Mouse (Mus musculus) forebrain, embryonic 11.5 days (tissue): ENCODE results near the gene Pradc1. TPM values are rescaled to one million over a fixed set of nuclear protein-coding genes. Genes with fewer than 3 reads are reported as not detected.
A peak's percentile ranks its signal among the peaks of the same experiment; 100 is the strongest.

Experiments
- ATAC-seq: fragments of 200-750 bp; cut with Nextera tagmentation; replicated peaks from 2 replicates; pipeline ENCODE4 v1.8.0; 2017; ENCODE audit warnings: moderate TSS enrichment; ENCODE audit not compliant: low FRiP score
- DNase-seq: peaks from one replicate; pipeline ENCODE4 v3.0.0-alpha.2; 2017; ENCODE audit warnings: low spot score
- H3K27ac ChIP-seq: fragments of 300-500 bp; sonication (generic); 2 replicates; pipeline ENCODE4 v1.5.1; 2014; ENCODE audit warnings: low read depth, low read length
- H3K27me3 ChIP-seq: fragments of 300-500 bp; sonication (generic); 2 replicates; pipeline ENCODE4 v1.6.1; 2014; ENCODE audit warnings: mild to moderate bottlenecking, low read length, mixed read lengths; ENCODE audit not compliant: control insufficient read depth, insufficient read depth
- H3K36me3 ChIP-seq: fragments of 300-500 bp; sonication (generic); 2 replicates; pipeline ENCODE4 v1.6.1; 2014; ENCODE audit warnings: mild to moderate bottlenecking, low read length, moderate library complexity, mixed read lengths; ENCODE audit not compliant: control insufficient read depth, insufficient read depth
- H3K4me1 ChIP-seq: fragments of 300-500 bp; sonication (generic); replicated peaks from 2 replicates; pipeline ENCODE4 v1.6.1; 2014; ENCODE audit warnings: low read length, mixed read lengths; ENCODE audit not compliant: control insufficient read depth, insufficient read depth
- H3K4me2 ChIP-seq: fragments of 300-500 bp; sonication (generic); 2 replicates; pipeline ENCODE4 v1.6.1; 2014; ENCODE audit warnings: low read depth, mild to moderate bottlenecking, low read length, moderate library complexity, mixed read lengths; ENCODE audit not compliant: severe bottlenecking
- H3K4me3 ChIP-seq: fragments of 300-500 bp; sonication (generic); 2 replicates; pipeline ENCODE4 v1.5.1; 2014; ENCODE audit warnings: low read depth, low read length
- H3K9ac ChIP-seq: fragments of 300-500 bp; sonication (generic); 2 replicates; pipeline ENCODE4 v1.6.1; 2014; ENCODE audit warnings: low read length
- H3K9me3 ChIP-seq: fragments of 300-500 bp; sonication (generic); 2 replicates; pipeline ENCODE4 v1.6.1; 2016; ENCODE audit warnings: low read length, mixed read lengths; ENCODE audit not compliant: control insufficient read depth
- whole genome bisulfite sequencing: fragments of 180-500 bp; shearing (Covaris S2); extraction: QIAGEN DNeasy Blood & Tissue Kit; methylation state at CpG from one replicate; pipeline ENCODE4 v1.1.7; 2014; 5-methylcytosine and 5-hydroxymethylcytosine counted together
- polyA plus RNA-seq: library from polyadenylated mRNA; unstranded; fragments of >200 nt; fragmentation: Nextera tagmentation; extraction: Ambion mirVana; gene quantifications from 2 replicates; pipeline ENCODE4 v1.2.1, GENCODE M21; 2014

The Pradc1 gene
- polyA plus RNA-seq, 1 experiment from 2014 or later: 27.5 TPM

DNA sequence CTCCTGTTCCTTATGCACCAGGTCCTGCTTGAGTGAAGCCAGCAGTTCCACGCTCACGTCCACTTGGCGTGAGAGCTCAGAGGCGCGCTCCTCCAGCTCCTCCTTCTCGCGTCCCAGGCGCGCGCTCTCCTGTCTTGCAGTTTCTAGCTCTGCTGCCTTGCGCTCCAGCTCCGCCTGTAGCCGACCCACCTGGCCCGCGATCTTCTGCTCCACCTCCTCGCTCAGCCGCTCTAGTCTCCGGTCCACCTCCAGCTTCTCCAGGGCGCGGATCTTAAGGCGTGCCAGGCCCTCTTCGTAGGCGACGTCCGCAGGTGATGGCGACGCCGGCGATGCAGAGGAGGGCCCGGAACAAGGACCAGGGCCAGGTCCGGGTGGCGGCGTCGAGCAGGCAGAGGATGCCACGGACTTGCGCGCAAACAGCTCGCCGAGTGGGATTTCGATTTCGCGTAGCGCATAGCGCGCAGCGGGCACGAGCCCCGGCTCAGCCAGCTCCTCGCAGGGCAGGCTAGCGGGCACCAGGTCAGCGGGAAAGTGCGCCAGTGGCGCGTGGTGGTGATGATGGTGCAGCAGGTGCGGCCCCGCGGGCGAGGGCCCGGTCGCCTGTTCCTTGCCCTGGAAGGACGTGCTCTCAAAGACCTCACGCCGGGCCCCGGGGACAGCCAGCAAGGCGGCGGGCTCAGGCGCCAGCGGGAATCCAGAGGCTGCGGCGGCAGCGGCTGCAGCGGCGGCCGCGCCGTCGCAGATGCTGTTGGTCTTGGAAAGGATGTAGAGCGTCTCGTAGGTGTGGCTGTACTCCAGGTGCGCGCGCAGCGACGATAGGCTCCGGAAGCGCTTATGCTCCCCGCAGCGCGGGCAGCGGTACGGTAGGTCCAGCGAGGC is 32.3 kb upstream of the Pradc1 start:
- H3K4me2 ChIP-seq: peak overlapping the region; percentile 44
- 4% methylated on average over 92 of the region's 92 CpGs for WGBS
- H3K4me3 ChIP-seq: peak overlapping the region; percentile 24
- H3K9me3 ChIP-seq: no peaks in the 10 kb centered on the region
- no peak overlapping the region for H3K9ac ChIP-seq
- no peak for ATAC-seq
- DNase-seq: peak; percentile 62
- no peak overlapping the region for H3K27ac ChIP-seq
- peaks cover 6% of the 10 kb centered on the region; the same call in 1 of the 2 replicates for H3K4me1 ChIP-seq
- H3K27me3 ChIP-seq: peaks cover 25% of the 10 kb centered on the region
- H3K36me3 ChIP-seq: no peaks in the 10 kb centered on the region

DNA sequence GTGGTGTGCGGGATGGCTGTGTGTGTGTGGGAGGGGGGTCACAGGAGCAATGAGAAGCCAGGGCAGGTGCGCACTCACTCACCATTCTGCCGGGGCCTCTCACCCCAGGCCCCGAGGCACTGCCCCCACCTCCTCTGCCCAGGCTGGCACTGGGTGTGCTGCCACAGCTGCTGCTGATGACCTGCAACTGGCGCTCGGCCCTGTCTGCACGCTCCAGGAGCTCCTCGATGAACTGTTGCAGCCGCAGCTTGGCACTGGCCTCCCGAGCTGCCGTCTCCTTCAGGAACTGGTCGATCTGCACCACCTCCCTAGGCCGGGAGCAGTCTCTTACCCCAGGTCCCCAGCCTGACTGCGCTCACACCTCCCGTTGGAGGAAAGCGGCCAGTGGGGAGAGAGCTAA is 28.9 kb upstream of the Pradc1 start:
- Histone ChIP-seq H3K27ac (no peak overlapping the region), H3K36me3 (no peaks in the 10 kb centered on the region), H3K4me1 (peaks cover 6% of the 10 kb centered on the region; the same call in 1 of the 2 replicates), H3K4me3 (no peak overlapping the region), H3K27me3 (peaks cover 25% of the 10 kb centered on the region), H3K9me3 (no peaks in the 10 kb centered on the region), H3K4me2 (no peak overlapping the region), H3K9ac (no peak overlapping the region)
- WGBS: 76% methylated on average over 16 of the region's 16 CpGs
- ATAC-seq (no peak), DNase-seq (no peak)

GRCm38 (mm10) chr6:85479979-85480378 is 28.2 kb upstream of the Pradc1 start:
- Histone ChIP-seq H3K4me2 (no peak overlapping the region), H3K4me1 (peaks cover 6% of the 10 kb centered on the region; the same call in 1 of the 2 replicates), H3K27me3 (peaks cover 18% of the 10 kb centered on the region), H3K4me3 (no peak overlapping the region), H3K36me3 (no peaks in the 10 kb centered on the region), H3K9me3 (no peaks in the 10 kb centered on the region), H3K9ac (no peak overlapping the region), H3K27ac (no peak overlapping the region)
- whole genome bisulfite sequencing: 89% methylated on average over 5 of the region's 5 CpGs
- DNase-seq (no peak), ATAC-seq (no peak)

DNA sequence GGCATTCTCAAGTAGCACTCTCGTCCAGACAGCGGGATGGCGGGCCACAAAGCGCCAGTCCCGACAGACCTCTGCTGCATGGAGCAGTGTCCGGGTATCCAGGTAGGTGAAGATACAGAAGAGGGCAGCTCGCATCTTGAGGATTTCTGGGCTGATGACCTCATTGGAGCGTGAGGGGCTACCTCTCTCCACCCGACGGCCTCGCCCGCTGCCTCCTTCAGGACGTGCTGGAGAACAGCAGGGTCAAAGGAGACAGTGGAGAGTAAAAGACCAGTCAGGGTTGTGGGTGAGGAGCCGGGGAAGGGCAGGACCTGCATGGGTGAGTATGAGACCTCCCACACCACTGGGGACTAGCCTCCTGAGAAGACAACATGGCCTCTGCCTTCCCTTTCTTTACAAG is 26.6 kb upstream of the Pradc1 start:
- DNase-seq (no peak), ATAC-seq (no peak)
- 45% methylated on average over 14 of the region's 14 CpGs for WGBS
- H3K27ac ChIP-seq: no peak overlapping the region
- H3K27me3 ChIP-seq: peaks cover 2% of the 10 kb centered on the region
- no peaks in the 10 kb centered on the region for H3K9me3 ChIP-seq
- no peak overlapping the region for H3K9ac ChIP-seq
- no peaks in the 10 kb centered on the region for H3K36me3 ChIP-seq
- H3K4me2 ChIP-seq: no peak overlapping the region
- H3K4me3 ChIP-seq: no peak overlapping the region
- H3K4me1 ChIP-seq: no peaks in the 10 kb centered on the region

- no peak overlapping the region for H3K27ac ChIP-seq
These were observed 25.7 kb upstream of the Pradc1 start for GRCm38 (mm10) chr6:85477366-85477917.

DNA sequence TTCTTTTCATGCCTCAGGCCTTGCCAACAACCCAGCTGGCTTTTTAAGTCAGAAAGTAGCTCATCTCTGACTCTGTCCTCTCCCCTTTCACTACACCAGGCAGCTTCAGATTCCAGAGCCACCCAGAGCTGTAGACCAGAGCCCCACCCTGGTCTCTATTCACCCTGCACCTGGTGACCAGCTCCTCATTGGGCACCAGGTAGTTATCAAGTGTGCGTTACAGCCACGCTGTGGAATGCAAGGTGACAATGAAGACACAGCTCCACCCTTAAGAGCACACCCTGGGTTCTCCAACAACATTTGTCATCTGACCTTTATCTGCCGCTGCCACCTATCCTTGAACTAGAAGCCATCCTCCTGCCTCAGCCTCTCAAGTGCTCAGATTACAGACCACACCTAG is 23.8 kb upstream of the Pradc1 start:
- H3K27me3 ChIP-seq: peaks cover 2% of the 10 kb centered on the region; the same call in 1 of the 2 replicates
- no peaks in the 10 kb centered on the region for H3K9me3 ChIP-seq
- DNase-seq: no peak
- no peak overlapping the region for H3K4me3 ChIP-seq
- no peaks in the 10 kb centered on the region for H3K4me1 ChIP-seq
- no peak for ATAC-seq
- H3K36me3 ChIP-seq: no peaks in the 10 kb centered on the region
- no peak overlapping the region for H3K27ac ChIP-seq
- WGBS: 86% methylated on average over 3 of the region's 3 CpGs
- H3K4me2 ChIP-seq: no peak overlapping the region
- no peak overlapping the region for H3K9ac ChIP-seq

More at GRCm38 (mm10) chr6:85477366-85477917, 25.7 kb upstream of the Pradc1 start:
- H3K9ac ChIP-seq: no peak overlapping the region
- H3K4me1 ChIP-seq: no peaks in the 10 kb centered on the region
- H3K9me3 ChIP-seq: no peaks in the 10 kb centered on the region
- DNase-seq (peak; percentile 79), ATAC-seq (peak; percentile 49; the same call in 1 of the 2 replicates)
- H3K4me3 ChIP-seq: no peak overlapping the region
- H3K36me3 ChIP-seq: no peaks in the 10 kb centered on the region
- H3K27me3 ChIP-seq: peaks cover 2% of the 10 kb centered on the region; the same call in 1 of the 2 replicates
- WGBS: 33% methylated on average over 10 of the region's 10 CpGs
- H3K4me2 ChIP-seq: no peak overlapping the region

- H3K36me3 ChIP-seq: peaks cover 12% of the 10 kb centered on the region; the same call in 1 of the 2 replicates
- H3K9me3 ChIP-seq: no peaks in the 10 kb centered on the region
- H3K27me3 ChIP-seq: no peaks in the 10 kb centered on the region
- ATAC-seq (no peak), DNase-seq (no peak)
- H3K4me2 ChIP-seq: no peak overlapping the region
- 53% methylated on average over 5 of the region's 5 CpGs for WGBS
- no peaks in the 10 kb centered on the region for H3K4me1 ChIP-seq
- H3K9ac ChIP-seq: no peak overlapping the region
- no peak overlapping the region for H3K4me3 ChIP-seq
- H3K27ac ChIP-seq: no peak overlapping the region
These were observed 20.8 kb upstream of the Pradc1 start for GRCm38 (mm10) chr6:85472542-85472941.

GRCm38 (mm10) chr6:85471962-85472361 is 20.2 kb upstream of the Pradc1 start:
- DNase-seq (no peak), ATAC-seq (no peak)
- Histone ChIP-seq H3K4me1 (no peaks in the 10 kb centered on the region), H3K9me3 (no peaks in the 10 kb centered on the region), H3K27ac (no peak overlapping the region), H3K27me3 (no peaks in the 10 kb centered on the region), H3K36me3 (peaks cover 17% of the 10 kb centered on the region), H3K4me3 (no peak overlapping the region), H3K9ac (no peak overlapping the region), H3K4me2 (no peak overlapping the region)
- WGBS: 71% methylated on average over 8 of the region's 8 CpGs
